Mouse (Mus musculus) embryonic fibroblast, embryonic 13.5 days (primary cell): ENCODE data around the gene Gm14862. TPM values are rescaled to one million over a fixed set of nuclear protein-coding genes. Genes with fewer than 3 reads are reported as not detected.

ENCODE experiments used
- H3K27ac ChIP-seq: 2 replicates; pipeline ENCODE4 v1.5.1; 2012; ENCODE audit warnings: low read length, control low read depth, inconsistent platforms; ENCODE audit not compliant: insufficient read depth
- H3K4me1 ChIP-seq: 2 replicates; pipeline ENCODE4 v1.6.1; 2011; ENCODE audit warnings: low read length; ENCODE audit not compliant: control insufficient read depth, insufficient read depth
- H3K4me3 ChIP-seq: 2 replicates; pipeline ENCODE4 v1.5.1; 2011; ENCODE audit warnings: mild to moderate bottlenecking, control low read depth, low read length; ENCODE audit not compliant: insufficient read depth
- CTCF ChIP-seq: IDR thresholded peaks from 2 replicates; pipeline ENCODE4 v1.5.1; 2011; ENCODE audit warnings: mild to moderate bottlenecking, control low read depth, low read length, moderate library complexity, borderline replicate concordance; ENCODE audit not compliant: insufficient read depth
- POLR2A ChIP-seq: IDR thresholded peaks from 2 replicates; pipeline ENCODE4 v1.6.1; 2011; ENCODE audit warnings: low read depth, mild to moderate bottlenecking, control low read depth, low read length, moderate library complexity
- polyA plus RNA-seq: library from polyadenylated mRNA; stranded (reverse); fragments of >200 nt; gene quantifications from 2 replicates; pipeline ENCODE4 v1.2.4, GENCODE M21; 2011; ENCODE audit warnings: low read depth; ENCODE audit not compliant: missing spikeins, insufficient read length

Gene Gm14862
- polyA plus RNA-seq, 1 experiment, result not detected

DNA sequence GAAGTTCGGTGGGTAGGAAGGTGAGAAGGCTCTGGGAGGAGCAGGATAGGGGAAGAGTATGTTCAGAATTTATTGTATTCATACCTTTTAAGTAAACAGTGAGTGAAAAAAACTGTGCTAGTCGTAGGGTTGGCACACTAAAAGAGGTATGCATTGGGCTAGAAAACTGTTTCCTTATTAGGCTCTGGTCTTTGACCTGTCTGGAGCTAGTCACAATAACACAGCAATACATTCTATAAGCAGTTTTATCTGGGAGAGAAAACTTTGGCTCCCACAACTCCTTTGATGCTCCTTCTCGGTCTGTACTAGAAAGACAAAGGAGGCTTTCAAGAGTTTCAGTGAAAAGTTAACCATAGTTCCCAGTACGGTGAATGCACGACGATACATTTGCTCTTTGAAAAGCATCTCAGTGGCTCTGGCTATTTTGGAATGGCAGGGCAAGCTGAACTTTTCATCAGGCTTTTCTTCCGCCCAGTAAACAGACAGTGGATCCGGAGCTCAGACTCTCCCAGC lies 15.3 kb upstream of the Gm14862 start:
- peak overlapping the region; percentile 47; the same call in 1 of the 2 replicates for H3K27ac ChIP-seq
- no peak for TF ChIP-seq CTCF
- TF ChIP-seq POLR2A, result no peak
- no peaks in the 10 kb centered on the region for H3K4me1 ChIP-seq
- peak overlapping the region; percentile 58 for H3K4me3 ChIP-seq

DNA sequence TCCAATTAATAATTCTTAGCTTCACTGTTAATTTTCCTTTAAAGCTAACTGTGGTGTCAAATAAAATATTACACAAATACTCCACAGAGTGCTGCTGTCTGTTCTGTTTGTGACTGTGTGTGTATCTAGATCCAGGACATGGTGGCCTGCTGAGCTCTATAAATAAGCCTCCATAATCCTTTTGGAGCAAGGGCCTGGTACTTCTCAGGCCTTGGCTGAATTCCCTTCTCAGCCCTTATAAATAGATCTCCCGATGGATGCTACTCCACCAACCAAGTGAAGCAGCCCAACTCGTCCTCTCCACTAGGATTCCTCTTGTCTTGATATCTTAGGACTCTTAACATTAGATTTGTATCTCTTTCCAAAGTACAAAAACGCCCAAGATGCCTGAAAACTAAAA lies 14.4 kb upstream of the Gm14862 start:
- no peak overlapping the region for H3K4me3 ChIP-seq
- H3K4me1 ChIP-seq, result no peaks in the 10 kb centered on the region
- H3K27ac ChIP-seq, result no peak overlapping the region
- no peak for TF ChIP-seq POLR2A
- no peak for TF ChIP-seq CTCF

DNA sequence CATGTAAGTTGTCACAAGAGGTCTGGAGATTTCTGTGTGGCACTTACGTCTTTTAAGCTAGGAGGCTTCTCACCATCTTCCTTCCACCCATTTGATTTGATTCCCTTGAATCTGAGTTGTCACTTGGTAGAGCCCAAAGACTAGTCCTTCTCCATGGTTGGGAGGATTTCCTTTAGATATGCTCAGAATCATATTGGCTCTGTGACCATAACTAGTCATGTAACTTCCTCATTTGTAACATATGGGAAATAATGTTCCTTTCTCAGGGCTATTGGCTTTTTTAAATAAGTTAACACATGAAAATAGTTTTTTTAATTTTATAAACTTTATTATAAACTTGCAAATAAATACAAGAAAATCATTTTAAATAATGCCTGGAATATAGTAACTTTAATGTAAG lies 2.6 kb upstream of the Gm14862 start:
- Histone ChIP-seq H3K4me1 (no peaks in the 10 kb centered on the region), H3K27ac (no peak overlapping the region), H3K4me3 (no peak overlapping the region)
- no peak for TF ChIP-seq POLR2A
- no peak for TF ChIP-seq CTCF

GRCm38 (mm10) chrX:9257831-9258230 lies 1.1 kb upstream of the Gm14862 start:
- Histone ChIP-seq H3K27ac (no peak overlapping the region), H3K4me3 (no peak overlapping the region), H3K4me1 (no peaks in the 10 kb centered on the region)
- no peak for TF ChIP-seq CTCF
- TF ChIP-seq POLR2A, result no peak

GRCm38 (mm10) chrX:9254901-9255300 lies 1.8 kb downstream of the Gm14862 start:
- Histone ChIP-seq H3K27ac (no peak overlapping the region), H3K4me3 (no peak overlapping the region), H3K4me1 (no peaks in the 10 kb centered on the region)
- TF ChIP-seq CTCF, result no peak
- TF ChIP-seq POLR2A, result no peak

- Histone ChIP-seq H3K4me3 (no peak overlapping the region), H3K4me1 (no peaks in the 10 kb centered on the region), H3K27ac (no peak overlapping the region)
- TF ChIP-seq POLR2A, result no peak
- no peak for TF ChIP-seq CTCF
These were observed 2.7 kb downstream of the Gm14862 start for GRCm38 (mm10) chrX:9253990-9254389.

DNA sequence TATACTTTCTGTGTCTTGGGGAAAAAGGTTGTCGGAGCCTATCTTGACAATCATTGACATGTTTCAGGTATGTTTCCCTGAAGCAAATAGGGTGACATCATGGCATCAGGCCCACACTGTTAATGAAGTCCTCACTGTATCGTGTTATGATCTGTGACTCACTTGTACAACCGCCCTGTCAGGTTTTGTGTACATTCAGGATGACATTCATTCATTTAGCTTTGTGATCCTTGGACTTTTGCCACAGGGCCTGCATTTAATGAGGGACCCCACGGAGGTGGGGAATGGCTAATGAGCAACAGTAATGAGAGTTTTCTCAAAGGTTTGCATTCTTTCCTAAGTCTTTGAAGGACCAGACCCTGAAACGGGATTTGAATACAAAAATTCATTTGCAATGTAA lies 7.8 kb downstream of the Gm14862 start:
- Histone ChIP-seq H3K4me1 (no peaks in the 10 kb centered on the region), H3K4me3 (no peak overlapping the region), H3K27ac (no peak overlapping the region)
- TF ChIP-seq CTCF (no peak), POLR2A (no peak)

- no peak for TF ChIP-seq POLR2A
- no peak for TF ChIP-seq CTCF
These were observed 11.9 kb downstream of the Gm14862 start for GRCm38 (mm10) chrX:9244603-9245336.

GRCm38 (mm10) chrX:9243381-9243864 lies 13.3 kb downstream of the Gm14862 start:
- TF ChIP-seq POLR2A (no peak), CTCF (no peak)
- no peak overlapping the region for H3K4me3 ChIP-seq
- H3K4me1 ChIP-seq, result no peaks in the 10 kb centered on the region
- H3K27ac ChIP-seq, result no peak overlapping the region

More at GRCm38 (mm10) chrX:9244603-9245336, 11.9 kb downstream of the Gm14862 start:
- Histone ChIP-seq H3K4me1 (no peaks in the 10 kb centered on the region), H3K27ac (no peak overlapping the region), H3K4me3 (no peak overlapping the region)
